Mouse (Mus musculus) MEL (cell line): ENCODE results near the gene Sipa1l3. TPM values are rescaled to one million over a fixed set of nuclear protein-coding genes. Genes with fewer than 3 reads are reported as not detected.

Experiments used
- DNase-seq: peaks from one replicate; pipeline ENCODE4 v3.0.0; 2011; ENCODE audit warnings: low read depth, low spot score
- H3K27ac ChIP-seq: 2 replicates; pipeline ENCODE4 v1.5.1; 2012; ENCODE audit warnings: low read depth, mild to moderate bottlenecking, control low read depth, low read length, moderate library complexity; ENCODE audit not compliant: control insufficient read depth
- H3K27me3 ChIP-seq, 2 experiments: fragments of 150-350 bp in 1 of 2; sonication (generic) in 1 of 2; 2 replicates each; pipeline ENCODE4 v1.6.1; 2012; ENCODE audit warnings: low read length in 2 of 2, mild to moderate bottlenecking in 2 of 2, improper control_type of control experiment in 1 of 2, moderate library complexity in 1 of 2; ENCODE audit not compliant: insufficient read depth in 2 of 2, control insufficient read depth in 1 of 2
- H3K36me3 ChIP-seq, 2 experiments: 2 replicates each; pipeline ENCODE4 v1.6.1; 2012 to 2014; ENCODE audit warnings: low read length in 2 of 2, improper control_type of control experiment in 1 of 2, inconsistent platforms in 1 of 2, mild to moderate bottlenecking in 1 of 2; ENCODE audit not compliant: insufficient read depth in 2 of 2, control insufficient read depth in 1 of 2
- H3K4me1 ChIP-seq, 2 experiments: fragments of 150-350 bp in 1 of 2; sonication (generic) in 1 of 2; 2 replicates each; pipeline ENCODE4 v1.6.1; 2012; ENCODE audit warnings: low read length in 2 of 2, improper control_type of control experiment in 1 of 2, mild to moderate bottlenecking in 1 of 2; ENCODE audit not compliant: insufficient read depth in 2 of 2, control insufficient read depth in 1 of 2
- H3K4me3 ChIP-seq, 2 experiments: fragments of 150-350 bp in 1 of 2; sonication (generic) in 1 of 2; 2 replicates each; pipeline ENCODE4 v1.5.1; 2012; ENCODE audit warnings: low read depth in 2 of 2, low read length in 2 of 2, mild to moderate bottlenecking in 2 of 2, moderate library complexity in 2 of 2, control low read depth in 1 of 2, improper control_type of control experiment in 1 of 2; ENCODE audit not compliant: control insufficient read depth in 1 of 2, insufficient read depth in 1 of 2
- H3K79me2 ChIP-seq: 2 replicates; pipeline ENCODE4 v1.6.1; 2012; ENCODE audit warnings: mild to moderate bottlenecking, low read length, moderate library complexity; ENCODE audit not compliant: control insufficient read depth, poor library complexity, insufficient read depth
- H3K9ac ChIP-seq: 2 replicates; pipeline ENCODE4 v1.6.1; 2012; ENCODE audit warnings: low read depth, mild to moderate bottlenecking, control low read depth, low read length, moderate library complexity; ENCODE audit not compliant: control insufficient read depth, poor library complexity, severe bottlenecking
- H3K9me3 ChIP-seq: fragments of 150-350 bp; sonication (generic); replicated peaks from 2 replicates; pipeline ENCODE4 v1.6.1; 2012; ENCODE audit warnings: mild to moderate bottlenecking, low read length, improper control_type of control experiment, moderate library complexity; ENCODE audit not compliant: insufficient read depth
- BHLHE40 ChIP-seq: IDR thresholded peaks from 2 replicates; pipeline ENCODE4 v1.6.1; 2012; ENCODE audit warnings: low read depth, mild to moderate bottlenecking, inconsistent platforms, low read length, improper control_type of control experiment, borderline replicate concordance
- CTCF ChIP-seq, 3 experiments: IDR thresholded peaks in 2 of 3; conservative IDR thresholded peaks in 1 of 3; 2 replicates each; pipeline ENCODE4 v1.5.1; 2011 to 2012; ENCODE audit warnings: low read length in 3 of 3, low read depth in 2 of 3, mild to moderate bottlenecking in 2 of 3, improper control_type of control experiment in 1 of 3, inconsistent platforms in 1 of 3, mixed read lengths in 1 of 3, moderate library complexity in 1 of 3; ENCODE audit not compliant: control insufficient read depth in 1 of 3, insufficient read depth in 1 of 3, poor library complexity in 1 of 3, severe bottlenecking in 1 of 3
- E2F4 ChIP-seq: IDR thresholded peaks from 2 replicates; pipeline ENCODE4 v1.6.1; 2011; ENCODE audit warnings: low read depth, low read length, improper control_type of control experiment, borderline replicate concordance
- EP300 ChIP-seq, 2 experiments: IDR thresholded peaks; 2 replicates each; pipeline ENCODE4 v1.6.1; 2011; ENCODE audit warnings: improper control_type of control experiment in 2 of 2, low read length in 2 of 2, low read depth in 1 of 2, mild to moderate bottlenecking in 1 of 2
- ETS1 ChIP-seq: IDR thresholded peaks from 2 replicates; pipeline ENCODE4 v1.6.1; 2012; ENCODE audit warnings: low read depth, mild to moderate bottlenecking, inconsistent platforms, low read length, improper control_type of control experiment, moderate library complexity
- HCFC1 ChIP-seq: IDR thresholded peaks from 2 replicates; pipeline ENCODE4 v1.6.1; 2012; ENCODE audit warnings: low read depth, mild to moderate bottlenecking, inconsistent platforms, low read length, improper control_type of control experiment, moderate library complexity
- JUND ChIP-seq: IDR thresholded peaks from 2 replicates; pipeline ENCODE4 v1.6.1; 2011; ENCODE audit warnings: low read depth, mild to moderate bottlenecking, improper control_type of control experiment, low read length
- KAT2A ChIP-seq: conservative IDR thresholded peaks from 2 replicates; pipeline ENCODE4 v1.6.1; 2012; ENCODE audit warnings: low read depth, low read length, improper control_type of control experiment, inconsistent platforms
- MAFK ChIP-seq: IDR thresholded peaks from 2 replicates; pipeline ENCODE4 v1.6.1; 2011; ENCODE audit warnings: low read depth, mild to moderate bottlenecking, low read length, improper control_type of control experiment, borderline replicate concordance
- MAX ChIP-seq: IDR thresholded peaks from 2 replicates; pipeline ENCODE4 v1.6.1; 2011; ENCODE audit warnings: low read length, improper control_type of control experiment
- MEF2A ChIP-seq: IDR thresholded peaks from 2 replicates; pipeline ENCODE4 v1.6.1; 2014; ENCODE audit warnings: low read depth, mild to moderate bottlenecking, inconsistent platforms, low read length, improper control_type of control experiment; ENCODE audit not compliant: poor library complexity, insufficient replicate concordance, severe bottlenecking; ENCODE audit errors: extremely low read depth
- POLR2A ChIP-seq, 2 experiments: IDR thresholded peaks; 2 replicates each; pipeline ENCODE4 v1.6.1; 2011 to 2012; ENCODE audit warnings: low read length in 2 of 2, mild to moderate bottlenecking in 2 of 2, control low read depth in 1 of 2, improper control_type of control experiment in 1 of 2, low read depth in 1 of 2, moderate library complexity in 1 of 2; ENCODE audit not compliant: control insufficient read depth in 1 of 2, insufficient read depth in 1 of 2, poor library complexity in 1 of 2
- RCOR1 ChIP-seq: IDR thresholded peaks from 2 replicates; pipeline ENCODE4 v1.6.1; 2012; ENCODE audit warnings: low read depth, mild to moderate bottlenecking, inconsistent platforms, low read length, improper control_type of control experiment
- SMC3 ChIP-seq: IDR thresholded peaks from 2 replicates; pipeline ENCODE4 v1.6.1; 2011; ENCODE audit warnings: low read depth, low read length, improper control_type of control experiment
- TAL1 ChIP-seq: IDR thresholded peaks from 2 replicates; pipeline ENCODE4 v1.6.1; 2012; ENCODE audit warnings: mild to moderate bottlenecking, inconsistent platforms, low read length, moderate library complexity, mixed read lengths
- TBP ChIP-seq: IDR thresholded peaks from 2 replicates; pipeline ENCODE4 v1.8.0; 2011; ENCODE audit warnings: low read depth, low read length, improper control_type of control experiment
- TCF12 ChIP-seq: IDR thresholded peaks from 2 replicates; pipeline ENCODE4 v1.6.1; 2014; ENCODE audit warnings: low read depth, mild to moderate bottlenecking, inconsistent platforms, low read length, improper control_type of control experiment, moderate library complexity
- USF2 ChIP-seq, 2 experiments: IDR thresholded peaks; 2 replicates each; pipeline ENCODE4 v1.6.1; 2011 to 2012; ENCODE audit warnings: improper control_type of control experiment in 2 of 2, low read length in 2 of 2, borderline replicate concordance in 1 of 2, inconsistent platforms in 1 of 2, low read depth in 1 of 2, mild to moderate bottlenecking in 1 of 2; ENCODE audit not compliant: insufficient read depth in 1 of 2
- ZMIZ1 ChIP-seq: IDR thresholded peaks from 2 replicates; pipeline ENCODE4 v1.6.1; 2012; ENCODE audit warnings: low read depth, mild to moderate bottlenecking, inconsistent platforms, low read length, improper control_type of control experiment, moderate library complexity
- ZNF384 ChIP-seq: IDR thresholded peaks from 2 replicates; pipeline ENCODE4 v1.6.1; 2012; ENCODE audit warnings: low read depth, mild to moderate bottlenecking, inconsistent platforms, low read length, improper control_type of control experiment
- polyA plus RNA-seq, 2 experiments: library from polyadenylated mRNA; stranded (reverse) in 1 of 2; unstranded in 1 of 2; fragments of >175 nt in 1 of 2; fragments of >200 nt in 1 of 2; gene quantifications; 2 replicates each; pipeline versions ENCODE4 v1.2.1 to v1.2.4; 2012; ENCODE audit warnings: low replicate concordance in 2 of 2, low read depth in 1 of 2; ENCODE audit not compliant: insufficient read length in 2 of 2, insufficient read depth in 1 of 2, missing spikeins in 1 of 2
- total RNA-seq: library from RNA; depleted of rRNA; stranded (reverse); fragments of 300-350 nt; gene quantifications from 2 replicates; pipeline ENCODE4 v1.2.3, GENCODE M21; 2012

Gene Sipa1l3
- total and polyA plus RNA-seq, 3 experiments: 14.9 to 49.4 TPM; not detected in 1

DNA sequence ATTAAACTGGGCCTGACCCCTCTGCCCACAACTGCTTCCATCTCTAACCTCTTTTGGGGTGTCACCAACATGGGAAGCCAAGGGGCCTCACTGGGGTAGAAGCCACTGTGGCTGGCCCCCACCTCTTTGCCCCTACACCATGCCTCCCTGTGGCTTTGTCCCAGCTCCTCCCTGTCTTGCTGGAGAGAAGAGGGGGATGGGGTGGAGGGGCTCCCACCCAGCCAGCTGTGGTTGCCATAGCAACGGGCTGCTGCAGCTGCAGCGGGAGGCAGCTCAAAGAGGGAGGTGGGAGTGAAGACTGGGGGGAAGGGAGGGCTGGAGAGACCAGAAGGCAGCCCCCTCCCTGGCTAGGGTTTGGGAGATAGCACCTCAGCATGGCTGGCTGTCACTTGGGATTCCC is 200.9 kb downstream of the Sipa1l3 start:
- Histone ChIP-seq H3K4me3 (no peak overlapping the region), H3K9ac (peak overlapping the region; percentile 11; the same call in 1 of the 2 replicates), H3K79me2 (no peaks in the 10 kb centered on the region), H3K27me3 (no peaks in the 10 kb centered on the region), H3K9me3 (no peaks in the 10 kb centered on the region), H3K4me1 (peaks cover 24 to 38% of the 10 kb centered on the region in 2 experiments), H3K27ac (no peak overlapping the region), H3K36me3 (peaks cover 0 to 31% of the 10 kb centered on the region in 2 experiments; a peak in 2 of 4 replicates)
- DNase-seq: peak; percentile 30
- TF ChIP-seq ZMIZ1 (no peak), ETS1 (no peak), MAX (no peak), MAFK (no peak), HCFC1 (no peak), TCF12 (no peak), RCOR1 (no peak), ZNF384 (no peak), POLR2A (IDR thresholded peaks at IDR 0.05; ENCODE audit: control insufficient read depth in 1 of 2, insufficient read depth in 1 of 2, low read depth in 1 of 2, low read length in 2 of 2, poor library complexity in 1 of 2) (no peak), TBP (no peak), JUND (no peak), TAL1 (no peak), USF2 (IDR thresholded peaks at IDR 0.05; ENCODE audit: borderline replicate concordance in 1 of 2, insufficient read depth in 1 of 2, low read depth in 1 of 2, low read length in 2 of 2) (no peak), BHLHE40 (no peak), MEF2A (no peak), EP300 (IDR thresholded peaks at IDR 0.05; ENCODE audit: low read depth in 1 of 2, low read length in 2 of 2) (no peak), E2F4 (no peak), SMC3 (no peak), KAT2A (no peak)

DNA sequence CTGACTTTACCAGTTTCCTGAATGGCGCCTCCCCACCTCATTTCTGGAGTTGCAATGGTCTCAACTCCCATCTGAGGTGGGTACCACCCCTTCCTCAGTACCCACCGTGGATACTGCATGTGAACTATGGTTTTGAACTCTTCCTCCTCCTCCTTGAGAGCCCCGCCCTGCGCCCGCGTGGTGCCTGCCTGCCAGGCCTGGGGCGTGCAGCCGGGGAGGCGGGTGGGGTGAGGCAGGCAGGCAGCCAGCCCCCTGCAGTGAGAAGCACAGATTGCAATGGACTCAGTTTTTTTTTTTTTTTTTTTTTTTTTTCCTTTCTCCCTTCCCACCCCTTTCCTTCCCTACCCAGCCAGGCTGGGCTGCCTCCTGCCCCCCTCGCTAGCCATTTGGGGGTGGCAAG is 201.5 kb downstream of the Sipa1l3 start:
- Histone ChIP-seq H3K79me2 (no peaks in the 10 kb centered on the region), H3K27me3 (no peaks in the 10 kb centered on the region), H3K4me3 (no peak overlapping the region), H3K27ac (no peak overlapping the region), H3K36me3 (peaks cover 0 to 34% of the 10 kb centered on the region in 2 experiments; a peak in 2 of 4 replicates), H3K9ac (no peak overlapping the region), H3K4me1 (peaks cover 28 to 42% of the 10 kb centered on the region in 2 experiments), H3K9me3 (no peaks in the 10 kb centered on the region)
- DNase-seq: no peak
- TF ChIP-seq ZNF384: peak; percentile 74
- no peak for TF ChIP-seq CTCF (IDR thresholded peaks at IDR 0.05 in 2 of 3, conservative IDR thresholded peaks at IDR 0.05 in 1 of 3; ENCODE audit: control insufficient read depth in 1 of 3, insufficient read depth in 1 of 3, low read depth in 2 of 3, low read length in 3 of 3, poor library complexity in 1 of 3, severe bottlenecking in 1 of 3)
